Comparison of ENCODE assay signal across 8 mouse cellular contexts in genomic region chr7:27232781-27233281, GRCm38 (mm10). TPM values are rescaled to one million over a fixed set of nuclear protein-coding genes. Genes with fewer than 3 reads are reported as not detected.
DNase-seq lines count a peak whose midpoint lies in the region; ATAC-seq and TF ChIP-seq lines count a peak whose summit lies in the region.

Gene Coq8b, plus strand, starts transcription at chr7:27233023.

- under 1% methylated on average over 25 of the region's 25 CpGs for WGBS in cerebellum, adult 2 months
- 1% methylated on average over 25 of the region's 25 CpGs for WGBS in forebrain, postnatal 0 days
- under 1% methylated on average over 25 of the region's 25 CpGs for WGBS in lung, embryonic 15.5 days

- peak within 1 kb of the TSS; percentile 71 to 95 for H3K4me3 ChIP-seq in MEL (ENCODE audit: control insufficient read depth in 1 of 2, insufficient read depth in 1 of 2, low read depth in 2 of 2, low read length in 2 of 2)
- peak within 1 kb of the TSS; percentile 90 for H3K4me3 ChIP-seq in cerebellum, adult 2 months (replicated peaks; ENCODE audit: insufficient read depth, low read depth, low read length)
- H3K4me3 ChIP-seq in forebrain, postnatal 0 days (ENCODE audit: low read depth, low read length): peak within 1 kb of the TSS; percentile 51
- peak within 1 kb of the TSS; percentile 63 for H3K4me3 ChIP-seq in lung, embryonic 15.5 days

- TF ChIP-seq EP300 in MEL (IDR thresholded peaks at IDR 0.05; ENCODE audit: low read depth in 1 of 2, low read length in 2 of 2): no peak

- H3K27me3 ChIP-seq in MEL (ENCODE audit: control insufficient read depth in 1 of 2, insufficient read depth in 2 of 2, low read length in 2 of 2): no peaks in the 10 kb centered on the region
- H3K27me3 ChIP-seq in cerebellum, adult 2 months (ENCODE audit: control insufficient read depth, insufficient read depth, low read length): no peaks in the 10 kb centered on the region
- H3K27me3 ChIP-seq in forebrain, postnatal 0 days (ENCODE audit: insufficient read depth, low read length): no peaks in the 10 kb centered on the region
- H3K27me3 ChIP-seq in lung, embryonic 15.5 days: no peaks in the 10 kb centered on the region

- peaks cover 2% of the 10 kb centered on the region; the same call in 1 of the 2 replicates for H3K79me2 ChIP-seq in MEL (ENCODE audit: control insufficient read depth, insufficient read depth, low read length, poor library complexity)

- TF ChIP-seq RAD21 in MEL (IDR thresholded peaks at IDR 0.05; ENCODE audit: low read depth, low read length): no peak

- peaks cover 6 to 20% of the 10 kb centered on the region in 2 experiments; a peak in 3 of 4 replicates for H3K4me1 ChIP-seq in MEL (ENCODE audit: control insufficient read depth in 1 of 2, insufficient read depth in 2 of 2, low read length in 2 of 2)
- H3K4me1 ChIP-seq in cerebellum, adult 2 months (ENCODE audit: control insufficient read depth, insufficient read depth, low read length): peaks cover 4% of the 10 kb centered on the region
- H3K4me1 ChIP-seq in forebrain, postnatal 0 days (ENCODE audit: insufficient read depth): peaks cover 10% of the 10 kb centered on the region
- peaks cover 25% of the 10 kb centered on the region for H3K4me1 ChIP-seq in lung, embryonic 15.5 days

- TF ChIP-seq CTCF in MEL (IDR thresholded peaks at IDR 0.05 in 2 of 3, conservative IDR thresholded peaks at IDR 0.05 in 1 of 3; ENCODE audit: control insufficient read depth in 1 of 3, insufficient read depth in 1 of 3, low read depth in 2 of 3, low read length in 3 of 3, poor library complexity in 1 of 3, severe bottlenecking in 1 of 3): no peak
- TF ChIP-seq CTCF in cerebellum, adult 2 months (IDR thresholded peaks at IDR 0.05; ENCODE audit: borderline replicate concordance, insufficient read depth, low read depth, low read length): no peak
- TF ChIP-seq CTCF in forebrain, postnatal 0 days (IDR thresholded peaks at IDR 0.05; ENCODE audit: low read depth): peak; percentile 49

- peak; percentile 43 to 70; a peak in 3 of 4 replicates for TF ChIP-seq POLR2A in MEL (IDR thresholded peaks at IDR 0.05; ENCODE audit: control insufficient read depth in 1 of 2, insufficient read depth in 1 of 2, low read depth in 1 of 2, low read length in 2 of 2, poor library complexity in 1 of 2)
- TF ChIP-seq POLR2A in cerebellum, adult 2 months (IDR thresholded peaks at IDR 0.05; ENCODE audit: borderline replicate concordance, insufficient read depth, low read length): peak; percentile 29; the same call in 1 of the 2 replicates

- peak within 1 kb of the TSS; percentile 54 for H3K9ac ChIP-seq in MEL (ENCODE audit: control insufficient read depth, low read depth, low read length, poor library complexity, severe bottlenecking)
- peak within 1 kb of the TSS; percentile 54 for H3K9ac ChIP-seq in forebrain, postnatal 0 days
- peak within 1 kb of the TSS; percentile 37 for H3K9ac ChIP-seq in lung, embryonic 15.5 days

- H3K4me2 ChIP-seq in forebrain, postnatal 0 days (ENCODE audit: low read depth): peak within 1 kb of the TSS; percentile 82
- peak within 1 kb of the TSS; percentile 61 for H3K4me2 ChIP-seq in lung, embryonic 15.5 days

- DNase-seq in MEL (ENCODE audit: low read depth, low spot score): peak; percentile 98
- DNase-seq in cerebellum, adult 2 months: peak; percentile 89 to 92
- DNase-seq in forebrain, postnatal 0 days: peak; percentile 95
- DNase-seq in heart, postnatal 4 days: peak; percentile 95
- DNase-seq in layer of hippocampus, adult 8-10 months (ENCODE audit: low spot score in 2 of 2): peak; percentile 90 to 93
- peak; percentile 93 for DNase-seq in ovary, adult 18-20 months (ENCODE audit: low spot score)
- DNase-seq in thymus, postnatal 0 days (ENCODE audit: low spot score): peak; percentile 97

- no peak within 1 kb of the TSS; the same call in 1 of the 2 replicates for H3K27ac ChIP-seq in MEL (ENCODE audit: control insufficient read depth, low read depth, low read length)
- no peak within 1 kb of the TSS for H3K27ac ChIP-seq in cerebellum, adult 2 months (ENCODE audit: insufficient read depth, low read length)
- peak within 1 kb of the TSS; percentile 81 for H3K27ac ChIP-seq in forebrain, postnatal 0 days (ENCODE audit: low read depth, low read length)
- H3K27ac ChIP-seq in lung, embryonic 15.5 days: peak within 1 kb of the TSS; percentile 37

- H3K9me3 ChIP-seq in MEL (replicated peaks; ENCODE audit: insufficient read depth, low read length): no peaks in the 10 kb centered on the region
- H3K9me3 ChIP-seq in forebrain, postnatal 0 days (ENCODE audit: low read length): no peaks in the 10 kb centered on the region
- no peaks in the 10 kb centered on the region for H3K9me3 ChIP-seq in lung, embryonic 15.5 days

- peak; percentile 93 for ATAC-seq in forebrain, postnatal 0 days
- ATAC-seq in lung, embryonic 15.5 days (ENCODE audit: borderline replicate concordance, extremely low read depth, low FRiP score, low TSS enrichment): peak; percentile 92

- peaks cover 0 to 8% of the 10 kb centered on the region in 2 experiments; a peak in 2 of 4 replicates for H3K36me3 ChIP-seq in MEL (ENCODE audit: control insufficient read depth in 1 of 2, insufficient read depth in 2 of 2, low read length in 2 of 2)
- H3K36me3 ChIP-seq in forebrain, postnatal 0 days (ENCODE audit: insufficient read depth): peaks cover 3% of the 10 kb centered on the region; the same call in 1 of the 2 replicates
- H3K36me3 ChIP-seq in lung, embryonic 15.5 days: peaks cover 8% of the 10 kb centered on the region

TF ChIP-seq in MEL, 35 proteins besides CTCF, POLR2A, EP300 and RAD21:
- peak; percentile 92 for TF ChIP-seq ELF1 (IDR thresholded peaks at IDR 0.05; ENCODE audit: low read depth, low read length)
- TF ChIP-seq ZNF384 (IDR thresholded peaks at IDR 0.05; ENCODE audit: low read depth, low read length): no peak
- peak; percentile 63 for TF ChIP-seq NELFE (IDR thresholded peaks at IDR 0.05; ENCODE audit: low read depth, low read length)
- peak; percentile 80 for TF ChIP-seq MYC (IDR thresholded peaks at IDR 0.05; ENCODE audit: low read depth, low read length)
- no peak for TF ChIP-seq SMC3 (IDR thresholded peaks at IDR 0.05; ENCODE audit: low read depth, low read length)
- TF ChIP-seq MAX (IDR thresholded peaks at IDR 0.05; ENCODE audit: low read length): peak; percentile 65
- 0 out of 2 replicates have a peak, but pooled peaks have one; percentile 25 for TF ChIP-seq TBP (IDR thresholded peaks at IDR 0.05; ENCODE audit: low read depth, low read length)
- TF ChIP-seq MXI1 (IDR thresholded peaks at IDR 0.05; ENCODE audit: low read depth, low read length): peak; percentile 95
- no peak for TF ChIP-seq ZKSCAN1 (IDR thresholded peaks at IDR 0.05; ENCODE audit: low read depth, low read length)
- TF ChIP-seq USF1 (IDR thresholded peaks at IDR 0.05; ENCODE audit: low read depth, low read length): peak; percentile 82
- TF ChIP-seq CHD1 (IDR thresholded peaks at IDR 0.05; ENCODE audit: low read depth, low read length): no peak
- peak; percentile 30; the same call in 1 of the 2 replicates for TF ChIP-seq NRF1 (IDR thresholded peaks at IDR 0.05; ENCODE audit: insufficient read depth, low read depth, low read length, poor library complexity, severe bottlenecking)
- TF ChIP-seq ZMIZ1 (IDR thresholded peaks at IDR 0.05; ENCODE audit: low read depth, low read length): peak; percentile 64; the same call in 1 of the 2 replicates
- TF ChIP-seq HCFC1 (IDR thresholded peaks at IDR 0.05; ENCODE audit: low read depth, low read length): peak; percentile 75
- TF ChIP-seq POLR2AphosphoS2 (IDR thresholded peaks at IDR 0.05; ENCODE audit: low read length): peak; percentile 59; the same call in 1 of the 2 replicates
- peak; percentile 88 for TF ChIP-seq SIN3A (IDR thresholded peaks at IDR 0.05; ENCODE audit: low read length)
- TF ChIP-seq MAZ (IDR thresholded peaks at IDR 0.05; ENCODE audit: low read depth, low read length): no peak
- TF ChIP-seq TAL1 (IDR thresholded peaks at IDR 0.05; ENCODE audit: low read length): no peak
- no peak for TF ChIP-seq TCF12 (IDR thresholded peaks at IDR 0.05; ENCODE audit: low read depth, low read length)
- no peak for TF ChIP-seq MEF2A (IDR thresholded peaks at IDR 0.05; ENCODE audit: extremely low read depth, insufficient replicate concordance, low read depth, low read length, poor library complexity, severe bottlenecking)
- TF ChIP-seq BHLHE40 (IDR thresholded peaks at IDR 0.05; ENCODE audit: borderline replicate concordance, low read depth, low read length): peak; percentile 97
TF ChIP-seq in MEL: peak in this region for 13.

RNA-seq across cellular contexts. Expression of gene Coq8b, which starts in this region (rescaled TPM):
- 12.5 and 13.8 TPM in 2 replicates for total RNA-seq in MEL (2012; rRNA removed)
- 10 to 100 TPM in 1 of 2 experiments, not detected in 1; 22.7 TPM for polyA plus RNA-seq in MEL (2012; ENCODE audit: insufficient read depth in 1 of 2, insufficient read length in 2 of 2, low read depth in 1 of 2, low replicate concordance in 2 of 2, missing spikeins in 1 of 2)
- 20.8 and 23.9 TPM in 2 replicates for polyA plus RNA-seq in cerebellum, adult 2 months (2012; rRNA removed)
- total RNA-seq in forebrain, postnatal 0 days (2014; rRNA removed): 25.0 and 26.3 TPM in 2 replicates
- 16.5 and 19.1 TPM in 2 replicates for polyA plus RNA-seq in forebrain, postnatal 0 days (2015; fragmentation: Nextera tagmentation; extraction: Ambion mirVana)
- 10 to 100 TPM; 10.2 to 11.2 TPM for total RNA-seq in heart, postnatal 4 days (2021)
- total RNA-seq in layer of hippocampus, adult 8-10 months (2022): 10 to 100 TPM; 38.9 to 48.4 (median 42.6) TPM
- polyA plus RNA-seq in lung, embryonic 15.5 days (2015; fragmentation: Nextera tagmentation; extraction: Ambion mirVana): 20.3 and 20.4 TPM in 2 replicates
- polyA plus RNA-seq in thymus, postnatal 0 days (2015; fragmentation: Nextera tagmentation; extraction: Ambion mirVana): 15.8 and 15.9 TPM in 2 replicates

Comparison
In these comparisons a context has a peak if more than half of its experiments do, and no peak if none do; other contexts are left out.
1. H3K27ac ChIP-seq: peak in forebrain, postnatal 0 days (single experiment) and lung, embryonic 15.5 days (single experiment); none in MEL (single experiment) and cerebellum, adult 2 months (single experiment).
2. Peak in every context shown above with its lines, with median percentiles within 50 percentile points of each other: DNase-seq, H3K4me3 ChIP-seq and H3K9ac ChIP-seq.